Mouse (Mus musculus): ENCODE data around the gene Yipf2. TPM values are rescaled to one million over a fixed set of nuclear protein-coding genes. Genes with fewer than 3 reads are reported as not detected.

The Yipf2 gene
- polyA plus RNA-seq, 1 experiment from 2014 or later = 20.8 TPM

DNA sequence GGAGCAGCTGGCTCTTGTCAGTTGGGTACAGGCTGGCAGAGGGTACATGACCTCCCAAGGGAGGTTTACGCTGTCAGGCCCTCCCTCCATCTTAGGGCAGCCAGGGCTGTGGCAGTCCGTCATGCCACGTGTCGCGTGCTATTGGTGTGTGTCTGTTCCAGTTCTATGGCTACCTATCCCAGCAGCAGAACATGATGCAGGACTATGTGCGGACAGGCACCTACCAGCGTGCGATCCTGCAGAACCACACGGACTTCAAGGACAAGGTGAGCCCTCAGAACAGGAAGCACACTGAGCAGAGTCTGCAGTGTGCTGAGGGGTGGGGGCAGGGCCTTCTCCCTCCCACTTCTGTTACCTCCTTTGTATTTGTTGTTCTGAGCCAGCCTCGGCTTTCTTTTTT lies 17.4 kb downstream of the Yipf2 start:
- H3K9me3 ChIP-seq (ENCODE audit: control insufficient read depth, low read length) = no peaks in the 10 kb centered on the region
- H3K27me3 ChIP-seq (replicated peaks; ENCODE audit: control insufficient read depth, insufficient read depth, low read length) = no peaks in the 10 kb centered on the region
- H3K9ac ChIP-seq (ENCODE audit: low read length) = no peak overlapping the region
- WGBS = 91% methylated on average over 10 of the region's 10 CpGs
- no peaks in the 10 kb centered on the region for H3K4me1 ChIP-seq (replicated peaks; ENCODE audit: control insufficient read depth, insufficient read depth, low read length)
- peaks cover 98% of the 10 kb centered on the region for H3K36me3 ChIP-seq (ENCODE audit: control insufficient read depth, insufficient read depth, low read length)
- DNase-seq (ENCODE audit: low spot score) (no peak), ATAC-seq (replicated peaks; ENCODE audit: low FRiP score, low TSS enrichment, low read depth) (no peak)
- no peak overlapping the region for H3K27ac ChIP-seq (ENCODE audit: low read depth)
- no peak overlapping the region for H3K4me3 ChIP-seq (ENCODE audit: low read depth, low read length)
- H3K4me2 ChIP-seq (ENCODE audit: low read length) = no peak overlapping the region

- H3K36me3 ChIP-seq (ENCODE audit: control insufficient read depth, insufficient read depth, low read length) = peaks cover 98% of the 10 kb centered on the region
- 89% methylated on average over 8 of the region's 8 CpGs for WGBS
These were observed 18.4 kb downstream of the Yipf2 start for GRCm38 (mm10) chr9:21574012-21574801.

DNA sequence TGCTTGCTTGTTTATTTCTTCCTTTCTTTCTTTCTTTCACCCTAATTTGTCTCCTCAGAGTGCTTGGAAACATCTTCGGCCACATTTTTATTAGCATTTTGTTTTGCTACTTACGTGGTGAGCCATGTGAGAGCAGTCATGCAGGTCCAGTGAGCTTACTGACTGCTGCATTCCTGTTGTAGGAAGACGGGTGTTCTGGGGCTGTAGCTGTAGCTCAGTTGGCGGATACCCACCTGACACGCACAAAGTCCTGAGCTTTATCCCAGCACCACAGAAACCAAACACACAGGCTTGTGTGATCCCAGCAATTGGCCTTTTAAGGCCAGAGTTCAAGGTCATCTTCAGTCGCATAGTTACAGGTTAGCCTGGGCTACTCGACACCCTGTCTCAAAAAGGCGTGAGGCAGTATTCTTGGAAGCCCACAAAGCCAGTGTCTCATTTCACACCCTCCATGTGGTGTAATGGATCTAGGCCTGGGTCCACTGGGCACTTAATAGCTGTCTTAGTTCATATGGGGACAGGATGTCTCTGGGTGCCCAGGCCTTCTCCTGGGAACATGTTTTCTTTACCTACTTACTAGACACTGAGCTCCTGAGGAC lies 23.9 kb downstream of the Yipf2 start:
- Histone ChIP-seq H3K4me2 (ENCODE audit: low read length) (no peak overlapping the region), H3K9me3 (ENCODE audit: control insufficient read depth, low read length) (no peaks in the 10 kb centered on the region), H3K9ac (ENCODE audit: low read length) (no peak overlapping the region), H3K36me3 (ENCODE audit: control insufficient read depth, insufficient read depth, low read length) (peaks cover 44% of the 10 kb centered on the region), H3K4me1 (replicated peaks; ENCODE audit: control insufficient read depth, insufficient read depth, low read length) (0 out of 2 replicates have a peak, but pooled peaks cover 3% of the 10 kb centered on the region), H3K4me3 (ENCODE audit: low read depth, low read length) (no peak overlapping the region), H3K27ac (ENCODE audit: low read depth) (no peak overlapping the region), H3K27me3 (replicated peaks; ENCODE audit: control insufficient read depth, insufficient read depth, low read length) (no peaks in the 10 kb centered on the region)
- 85% methylated on average over 8 of the region's 8 CpGs for WGBS
- ATAC-seq (replicated peaks; ENCODE audit: low FRiP score, low TSS enrichment, low read depth) = no peak
- DNase-seq (ENCODE audit: low spot score) = no peak

More at GRCm38 (mm10) chr9:21574012-21574801, 18.4 kb downstream of the Yipf2 start:
- DNase-seq (ENCODE audit: low spot score) (no peak), ATAC-seq (replicated peaks; ENCODE audit: low FRiP score, low TSS enrichment, low read depth) (no peak)
- Histone ChIP-seq H3K4me2 (ENCODE audit: low read length) (no peak overlapping the region), H3K9me3 (ENCODE audit: control insufficient read depth, low read length) (no peaks in the 10 kb centered on the region), H3K27me3 (replicated peaks; ENCODE audit: control insufficient read depth, insufficient read depth, low read length) (no peaks in the 10 kb centered on the region), H3K4me3 (ENCODE audit: low read depth, low read length) (no peak overlapping the region), H3K9ac (ENCODE audit: low read length) (no peak overlapping the region), H3K4me1 (replicated peaks; ENCODE audit: control insufficient read depth, insufficient read depth, low read length) (no peaks in the 10 kb centered on the region), H3K27ac (ENCODE audit: low read depth) (no peak overlapping the region)

GRCm38 (mm10) chr9:21567051-21567450 lies 25.6 kb downstream of the Yipf2 start:
- DNase-seq (ENCODE audit: low spot score) (no peak), ATAC-seq (replicated peaks; ENCODE audit: low FRiP score, low TSS enrichment, low read depth) (no peak)
- Histone ChIP-seq H3K36me3 (ENCODE audit: control insufficient read depth, insufficient read depth, low read length) (peaks cover 30% of the 10 kb centered on the region), H3K27ac (ENCODE audit: low read depth) (no peak overlapping the region), H3K4me2 (ENCODE audit: low read length) (no peak overlapping the region), H3K4me1 (replicated peaks; ENCODE audit: control insufficient read depth, insufficient read depth, low read length) (0 out of 2 replicates have a peak, but pooled peaks cover 3% of the 10 kb centered on the region), H3K9ac (ENCODE audit: low read length) (no peak overlapping the region), H3K27me3 (replicated peaks; ENCODE audit: control insufficient read depth, insufficient read depth, low read length) (no peaks in the 10 kb centered on the region), H3K4me3 (ENCODE audit: low read depth, low read length) (no peak overlapping the region), H3K9me3 (ENCODE audit: control insufficient read depth, low read length) (no peaks in the 10 kb centered on the region)
- 84% methylated on average over 2 of the region's 2 CpGs for WGBS

- H3K9me3 ChIP-seq (ENCODE audit: control insufficient read depth, low read length) = no peaks in the 10 kb centered on the region
- H3K4me1 ChIP-seq (replicated peaks; ENCODE audit: control insufficient read depth, insufficient read depth, low read length) = 0 out of 2 replicates have a peak, but pooled peaks cover 3% of the 10 kb centered on the region
- H3K9ac ChIP-seq (ENCODE audit: low read length) = no peak overlapping the region
- H3K36me3 ChIP-seq (ENCODE audit: control insufficient read depth, insufficient read depth, low read length) = peaks cover 30% of the 10 kb centered on the region
- no peaks in the 10 kb centered on the region for H3K27me3 ChIP-seq (replicated peaks; ENCODE audit: control insufficient read depth, insufficient read depth, low read length)
- 100% methylated on average over 1 of the region's 1 CpGs for WGBS
- no peak for ATAC-seq (replicated peaks; ENCODE audit: low FRiP score, low TSS enrichment, low read depth)
- no peak overlapping the region for H3K4me3 ChIP-seq (ENCODE audit: low read depth, low read length)
- no peak overlapping the region for H3K4me2 ChIP-seq (ENCODE audit: low read length)
- no peak for DNase-seq (ENCODE audit: low spot score)
- H3K27ac ChIP-seq (ENCODE audit: low read depth) = no peak overlapping the region
These were observed 26.1 kb downstream of the Yipf2 start for GRCm38 (mm10) chr9:21566538-21566937.

DNA sequence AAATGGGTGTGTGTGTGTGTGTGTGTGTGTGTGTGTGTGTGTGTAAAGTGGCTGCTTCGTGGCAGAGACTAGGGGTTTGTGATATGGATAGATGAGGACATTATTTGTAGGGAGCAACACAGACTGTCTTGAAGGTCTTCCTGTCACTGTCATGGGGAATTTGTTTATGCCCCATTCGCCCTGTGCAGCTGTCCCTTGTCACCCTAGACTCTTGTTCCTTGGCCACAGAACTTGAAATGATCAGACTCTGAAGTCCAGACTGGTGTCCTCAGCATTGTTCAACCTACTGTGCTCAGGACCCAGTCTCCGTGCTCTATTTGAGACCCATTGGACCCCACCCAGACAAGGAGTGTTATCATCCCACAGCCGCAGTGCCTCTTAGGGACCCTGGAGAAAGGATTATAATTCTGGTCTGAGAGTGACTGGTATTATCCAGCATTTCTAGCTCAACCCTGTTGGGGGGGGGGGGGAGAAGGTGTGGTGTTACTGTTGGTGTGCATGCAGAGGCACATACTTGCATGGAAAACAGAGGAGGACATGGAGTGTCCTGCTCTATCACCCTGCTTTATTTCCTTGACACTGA lies 27.5 kb downstream of the Yipf2 start:
- Histone ChIP-seq H3K9ac (ENCODE audit: low read length) (no peak overlapping the region), H3K36me3 (ENCODE audit: control insufficient read depth, insufficient read depth, low read length) (peaks cover 26% of the 10 kb centered on the region), H3K27me3 (replicated peaks; ENCODE audit: control insufficient read depth, insufficient read depth, low read length) (no peaks in the 10 kb centered on the region), H3K4me1 (replicated peaks; ENCODE audit: control insufficient read depth, insufficient read depth, low read length) (0 out of 2 replicates have a peak, but pooled peaks cover 3% of the 10 kb centered on the region), H3K27ac (ENCODE audit: low read depth) (no peak overlapping the region), H3K4me3 (ENCODE audit: low read depth, low read length) (no peak overlapping the region), H3K4me2 (ENCODE audit: low read length) (no peak overlapping the region), H3K9me3 (ENCODE audit: control insufficient read depth, low read length) (no peaks in the 10 kb centered on the region)
- WGBS = 77% methylated on average over 4 of the region's 4 CpGs
- DNase-seq (ENCODE audit: low spot score) (no peak), ATAC-seq (replicated peaks; ENCODE audit: low FRiP score, low TSS enrichment, low read depth) (no peak)

DNA sequence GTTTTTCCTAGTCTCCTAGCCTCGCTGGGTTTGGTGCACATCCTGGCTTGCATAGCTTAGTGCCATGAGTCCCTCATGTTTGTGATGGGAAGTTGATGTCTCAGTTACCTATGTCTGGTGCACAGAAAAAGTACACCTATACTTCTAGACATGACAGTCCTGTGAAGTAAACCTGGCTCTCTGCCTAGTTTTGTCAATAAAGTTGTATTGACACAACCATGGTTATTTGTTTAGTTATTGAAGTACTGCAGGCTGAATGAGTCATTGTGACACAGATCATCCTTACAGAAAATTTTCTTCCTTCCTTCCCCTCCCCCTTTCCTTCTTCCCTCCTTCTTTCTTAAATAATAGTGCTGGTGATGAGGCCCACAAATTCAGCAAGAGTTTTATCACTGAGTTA lies 28.2 kb downstream of the Yipf2 start:
- Histone ChIP-seq H3K27ac (ENCODE audit: low read depth) (no peak overlapping the region), H3K9me3 (ENCODE audit: control insufficient read depth, low read length) (no peaks in the 10 kb centered on the region), H3K27me3 (replicated peaks; ENCODE audit: control insufficient read depth, insufficient read depth, low read length) (no peaks in the 10 kb centered on the region), H3K4me1 (replicated peaks; ENCODE audit: control insufficient read depth, insufficient read depth, low read length) (0 out of 2 replicates have a peak, but pooled peaks cover 3% of the 10 kb centered on the region), H3K36me3 (ENCODE audit: control insufficient read depth, insufficient read depth, low read length) (peaks cover 20% of the 10 kb centered on the region), H3K4me2 (ENCODE audit: low read length) (no peak overlapping the region), H3K4me3 (ENCODE audit: low read depth, low read length) (no peak overlapping the region), H3K9ac (ENCODE audit: low read length) (no peak overlapping the region)
- WGBS = 82% methylated on average over 1 of the region's 1 CpGs
- ATAC-seq (replicated peaks; ENCODE audit: low FRiP score, low TSS enrichment, low read depth) (no peak), DNase-seq (ENCODE audit: low spot score) (no peak)

DNA sequence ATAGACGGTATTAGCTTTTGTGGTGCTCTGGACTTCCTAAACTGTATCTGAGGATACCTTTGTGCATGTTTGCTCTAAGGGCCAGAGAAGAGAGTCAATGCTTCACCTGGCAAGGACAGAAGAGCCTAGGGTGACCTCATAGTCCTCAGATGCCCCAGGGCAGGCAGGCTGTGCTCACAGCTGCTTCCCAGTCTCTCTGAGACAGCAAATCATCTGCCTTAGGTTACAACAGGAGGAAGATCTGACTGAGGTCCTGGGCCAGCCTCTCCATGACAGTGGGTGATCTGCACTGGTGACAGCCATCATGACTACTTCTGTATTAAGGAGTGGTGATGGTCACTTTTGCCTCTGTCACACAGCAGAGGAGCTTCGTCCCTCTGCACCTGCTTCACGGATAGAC lies 33.5 kb downstream of the Yipf2 start:
- WGBS = 95% methylated on average over 3 of the region's 3 CpGs
- DNase-seq (ENCODE audit: low spot score) = no peak
- H3K27me3 ChIP-seq (replicated peaks; ENCODE audit: control insufficient read depth, insufficient read depth, low read length) = no peaks in the 10 kb centered on the region

More for the DNA sequence above, 33.5 kb downstream of the Yipf2 start:
- Histone ChIP-seq H3K9me3 (ENCODE audit: control insufficient read depth, low read length) (no peaks in the 10 kb centered on the region), H3K4me1 (replicated peaks; ENCODE audit: control insufficient read depth, insufficient read depth, low read length) (peaks cover 5% of the 10 kb centered on the region; the same call in 1 of the 2 replicates), H3K9ac (ENCODE audit: low read length) (no peak overlapping the region), H3K4me3 (ENCODE audit: low read depth, low read length) (no peak overlapping the region), H3K27ac (ENCODE audit: low read depth) (no peak overlapping the region), H3K4me2 (ENCODE audit: low read length) (no peak overlapping the region), H3K36me3 (ENCODE audit: control insufficient read depth, insufficient read depth, low read length) (peaks cover 29% of the 10 kb centered on the region)
- no peak for ATAC-seq (replicated peaks; ENCODE audit: low FRiP score, low TSS enrichment, low read depth)
